Mouse (Mus musculus) E14TG2a.4 (cell line): ENCODE data around the gene Idnk.

Experiments
- H3K27me3 ChIP-seq: 2 replicates; pipeline ENCODE4 v1.6.1; 2014; ENCODE audit warnings: low read length, control low read depth; ENCODE audit not compliant: insufficient read depth
- H3K36me3 ChIP-seq: 2 replicates; pipeline ENCODE4 v1.6.1; 2014; ENCODE audit warnings: low read length, control low read depth; ENCODE audit not compliant: insufficient read depth
- H3K4me1 ChIP-seq: replicated peaks from 2 replicates; pipeline ENCODE4 v1.6.1; 2014; ENCODE audit warnings: low read depth, low read length, control low read depth
- H3K4me3 ChIP-seq: replicated peaks from 2 replicates; pipeline ENCODE4 v1.5.1; 2014; ENCODE audit warnings: mild to moderate bottlenecking, low read length
- H3K9me3 ChIP-seq: 2 replicates; pipeline ENCODE4 v1.6.1; 2014; ENCODE audit warnings: low read length, control low read depth
- CTCF ChIP-seq: conservative IDR thresholded peaks from 2 replicates; pipeline ENCODE4 v1.5.1; 2014; ENCODE audit warnings: low read length
- NANOG ChIP-seq: IDR thresholded peaks from 2 replicates; pipeline ENCODE4 v1.6.1; 2014; ENCODE audit warnings: borderline replicate concordance, low read length, mixed read lengths
- POU5F1 ChIP-seq: IDR thresholded peaks from 2 replicates; pipeline ENCODE4 v1.6.1; 2014; ENCODE audit warnings: low read length, borderline replicate concordance

The Idnk gene

DNA sequence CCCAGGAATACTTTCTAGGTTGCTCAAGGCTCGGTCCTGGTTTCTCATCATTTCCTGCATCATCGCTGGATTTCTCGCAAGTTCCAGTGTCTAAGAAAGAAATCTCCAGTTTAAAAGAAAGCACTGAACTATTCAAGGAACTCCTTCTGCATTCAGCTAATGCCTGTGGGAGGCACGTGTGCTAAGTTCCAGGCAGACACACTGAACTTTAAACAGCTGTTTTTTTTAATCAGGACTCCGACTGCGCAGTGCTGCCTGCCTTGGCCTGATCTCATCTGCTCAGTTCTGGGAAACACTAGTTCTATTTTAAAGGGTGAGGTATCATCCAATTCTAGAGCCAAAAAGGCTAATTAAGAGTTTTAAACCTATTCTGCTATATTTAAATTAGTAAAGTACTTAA, 34.7 kb downstream of the Idnk start:
- TF ChIP-seq CTCF (no peak), NANOG (no peak), POU5F1 (no peak)
- peaks cover 19% of the 10 kb centered on the region for H3K4me1 ChIP-seq
- peaks cover 88% of the 10 kb centered on the region for H3K36me3 ChIP-seq
- no peak overlapping the region for H3K4me3 ChIP-seq
- no peaks in the 10 kb centered on the region for H3K27me3 ChIP-seq
- H3K9me3 ChIP-seq, result no peaks in the 10 kb centered on the region

DNA sequence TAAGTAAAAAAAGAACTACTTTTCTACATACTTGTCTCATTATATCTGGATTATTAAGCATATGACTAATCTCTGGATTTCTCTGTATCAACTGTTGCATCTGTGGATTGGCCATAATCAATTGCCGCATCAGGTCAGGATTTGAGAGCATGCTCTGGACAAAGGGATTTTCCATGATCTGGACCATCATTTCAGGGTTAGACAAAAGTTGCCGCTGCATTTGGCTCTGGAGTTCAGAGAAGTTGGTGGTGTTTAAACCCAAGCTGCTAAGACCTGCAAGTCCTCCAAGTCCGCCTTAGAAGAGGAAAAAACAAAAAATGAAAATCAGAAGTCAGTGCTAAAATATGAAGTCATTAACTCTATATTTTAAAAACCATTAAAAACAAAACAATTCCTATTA, 35.8 kb downstream of the Idnk start:
- Histone ChIP-seq H3K4me1 (peaks cover 11% of the 10 kb centered on the region), H3K4me3 (no peak overlapping the region), H3K36me3 (peaks cover 88% of the 10 kb centered on the region), H3K27me3 (no peaks in the 10 kb centered on the region), H3K9me3 (no peaks in the 10 kb centered on the region)
- no peak for TF ChIP-seq NANOG
- no peak for TF ChIP-seq POU5F1
- TF ChIP-seq CTCF, result no peak

DNA sequence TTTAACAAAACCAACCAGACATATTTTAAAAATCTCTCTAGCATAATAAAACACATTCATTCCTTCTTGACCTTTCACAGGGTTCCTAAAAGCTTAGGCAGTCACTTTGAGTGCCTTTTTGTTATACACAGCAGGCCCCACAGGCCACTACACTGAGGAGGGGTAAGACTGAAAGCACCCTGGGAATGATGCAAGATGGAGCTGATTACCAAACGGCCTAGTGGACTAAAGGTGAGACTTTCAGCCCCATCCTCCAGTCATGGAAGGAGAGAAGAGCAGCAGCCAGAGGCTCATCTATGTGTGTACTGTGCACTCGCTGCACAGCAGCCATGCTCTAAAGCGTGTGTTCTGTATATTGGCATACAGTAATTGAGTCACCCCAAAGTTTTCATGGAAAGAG, 37.5 kb downstream of the Idnk start:
- Histone ChIP-seq H3K36me3 (peaks cover 74% of the 10 kb centered on the region), H3K4me3 (no peak overlapping the region), H3K4me1 (peaks cover 14% of the 10 kb centered on the region), H3K9me3 (no peaks in the 10 kb centered on the region), H3K27me3 (no peaks in the 10 kb centered on the region)
- TF ChIP-seq POU5F1 (no peak), CTCF (no peak), NANOG (no peak)

DNA sequence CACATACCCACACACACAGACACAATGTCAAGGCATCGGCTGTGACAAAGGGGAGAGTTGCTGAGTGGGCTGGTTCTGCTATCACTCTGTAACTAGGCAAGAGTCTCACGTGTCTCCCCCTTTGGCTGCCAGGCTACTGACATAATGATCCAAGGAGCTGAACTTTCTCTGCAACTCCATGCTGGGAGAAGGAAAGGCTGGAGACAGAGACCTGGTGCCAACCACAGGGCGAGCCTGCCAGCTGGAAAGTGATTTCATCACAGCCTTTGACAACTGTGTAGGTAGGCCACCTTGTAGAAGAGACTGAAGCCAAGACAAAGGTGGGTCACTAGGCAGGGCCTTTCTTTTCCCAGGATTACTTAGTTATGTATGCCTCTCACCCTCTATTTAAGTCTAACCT, 39.8 kb downstream of the Idnk start:
- no peak for TF ChIP-seq POU5F1
- TF ChIP-seq NANOG, result no peak
- no peak for TF ChIP-seq CTCF
- Histone ChIP-seq H3K4me3 (no peak overlapping the region), H3K36me3 (peaks cover 52% of the 10 kb centered on the region), H3K27me3 (no peaks in the 10 kb centered on the region), H3K4me1 (peaks cover 18% of the 10 kb centered on the region), H3K9me3 (no peaks in the 10 kb centered on the region)

DNA sequence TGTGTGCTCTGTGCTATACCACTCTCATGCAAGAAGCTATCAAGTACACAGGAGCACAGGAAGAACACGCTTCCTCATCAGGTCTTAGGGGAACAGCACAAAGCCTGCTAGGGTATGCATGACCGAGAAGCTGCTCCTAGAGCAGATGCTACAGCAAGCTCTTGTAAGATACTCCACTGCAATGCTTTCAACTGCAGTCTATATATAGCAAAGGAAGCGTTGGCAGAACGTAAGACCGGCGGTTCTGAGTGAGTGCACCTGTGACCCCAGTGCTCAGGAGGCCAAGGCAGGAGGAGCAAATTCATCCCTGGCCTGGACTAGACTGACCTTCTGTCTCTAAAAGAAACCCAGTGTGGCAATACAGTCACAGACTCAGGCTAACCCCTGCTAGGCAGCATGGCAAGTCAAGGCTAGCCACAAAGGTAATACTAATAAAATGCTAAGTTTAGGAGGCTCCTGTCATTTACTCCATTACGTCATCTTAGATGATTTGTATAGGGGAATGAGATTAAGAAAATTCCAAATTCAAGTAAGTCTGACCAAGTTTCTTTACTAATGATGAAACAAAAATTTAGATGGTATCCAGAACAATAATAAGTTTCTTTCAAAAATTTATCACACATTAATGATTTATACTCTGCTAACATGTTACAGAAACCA, 40.7 kb downstream of the Idnk start:
- TF ChIP-seq NANOG (no peak), POU5F1 (no peak), CTCF (no peak)
- Histone ChIP-seq H3K9me3 (no peaks in the 10 kb centered on the region), H3K4me3 (no peak overlapping the region), H3K4me1 (peaks cover 18% of the 10 kb centered on the region), H3K36me3 (peaks cover 44% of the 10 kb centered on the region), H3K27me3 (no peaks in the 10 kb centered on the region)

DNA sequence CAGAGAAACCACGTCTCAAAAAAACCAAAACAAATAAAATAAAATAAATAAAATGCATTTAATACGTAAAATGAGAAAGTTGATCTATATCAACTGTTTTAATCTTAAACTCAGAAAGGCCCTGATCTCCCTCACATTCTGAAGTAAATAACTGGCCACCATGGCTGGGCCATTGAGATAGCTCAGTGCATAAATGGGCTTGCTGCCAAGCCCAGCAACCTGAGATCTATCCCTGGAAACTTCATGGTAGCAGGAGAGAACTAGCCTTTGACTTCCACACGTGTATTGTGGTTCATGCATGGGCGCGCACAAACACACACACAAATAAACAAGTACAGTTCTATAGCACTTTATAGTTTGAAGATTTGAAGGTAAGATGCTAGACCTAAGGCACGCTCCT, 43.9 kb downstream of the Idnk start:
- TF ChIP-seq NANOG, result no peak
- no peak for TF ChIP-seq POU5F1
- TF ChIP-seq CTCF, result no peak
- Histone ChIP-seq H3K4me3 (no peak overlapping the region), H3K36me3 (peaks cover 26% of the 10 kb centered on the region), H3K4me1 (peaks cover 12% of the 10 kb centered on the region; the same call in 1 of the 2 replicates), H3K27me3 (no peaks in the 10 kb centered on the region), H3K9me3 (no peaks in the 10 kb centered on the region)

DNA sequence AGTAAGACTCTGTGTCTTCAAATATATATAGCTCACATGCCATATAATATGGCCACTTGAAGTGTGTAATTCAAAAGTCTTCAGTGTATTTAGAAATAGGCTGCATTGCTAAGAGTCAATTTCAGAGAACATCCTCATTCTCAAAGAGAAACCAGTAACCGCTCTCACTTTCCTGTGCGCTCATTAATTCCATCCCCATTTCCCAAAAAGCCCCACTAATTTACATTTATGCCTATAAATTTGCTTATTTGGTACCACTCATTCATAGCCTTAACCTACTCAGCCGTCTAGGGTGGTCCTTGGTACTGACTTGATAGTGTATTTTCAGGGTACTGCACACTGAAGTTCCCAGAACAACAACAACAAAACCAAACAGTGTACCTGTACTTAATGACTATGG, 44.5 kb downstream of the Idnk start:
- H3K4me3 ChIP-seq, result no peak overlapping the region
- TF ChIP-seq POU5F1 (no peak), NANOG (no peak), CTCF (no peak)

DNA sequence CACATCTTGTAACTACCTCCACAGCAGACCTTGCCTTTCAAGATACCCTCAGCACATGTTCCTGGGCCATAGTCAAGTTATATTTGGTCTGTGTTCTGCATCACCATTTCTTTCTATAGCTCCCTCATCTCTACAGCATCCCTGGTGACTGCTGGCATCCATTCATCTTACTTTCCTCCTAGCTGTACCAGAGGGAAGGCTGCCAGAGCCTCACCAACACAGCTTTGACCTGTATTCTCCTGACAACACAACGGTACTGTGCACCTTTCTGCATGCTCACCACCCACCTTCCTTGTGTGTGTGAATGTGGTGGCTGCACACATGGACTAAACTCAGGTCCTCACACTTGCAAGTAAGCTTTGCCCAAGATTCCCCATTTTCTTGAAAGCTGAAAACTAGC, 45.5 kb downstream of the Idnk start:
- Histone ChIP-seq H3K27me3 (no peaks in the 10 kb centered on the region), H3K9me3 (no peaks in the 10 kb centered on the region), H3K36me3 (peaks cover 17% of the 10 kb centered on the region), H3K4me1 (peaks cover 20% of the 10 kb centered on the region), H3K4me3 (no peak overlapping the region)
- no peak for TF ChIP-seq CTCF

More for the DNA sequence above, 44.5 kb downstream of the Idnk start:
- Histone ChIP-seq H3K36me3 (peaks cover 26% of the 10 kb centered on the region), H3K27me3 (no peaks in the 10 kb centered on the region), H3K4me1 (peaks cover 15% of the 10 kb centered on the region), H3K9me3 (no peaks in the 10 kb centered on the region)

DNA sequence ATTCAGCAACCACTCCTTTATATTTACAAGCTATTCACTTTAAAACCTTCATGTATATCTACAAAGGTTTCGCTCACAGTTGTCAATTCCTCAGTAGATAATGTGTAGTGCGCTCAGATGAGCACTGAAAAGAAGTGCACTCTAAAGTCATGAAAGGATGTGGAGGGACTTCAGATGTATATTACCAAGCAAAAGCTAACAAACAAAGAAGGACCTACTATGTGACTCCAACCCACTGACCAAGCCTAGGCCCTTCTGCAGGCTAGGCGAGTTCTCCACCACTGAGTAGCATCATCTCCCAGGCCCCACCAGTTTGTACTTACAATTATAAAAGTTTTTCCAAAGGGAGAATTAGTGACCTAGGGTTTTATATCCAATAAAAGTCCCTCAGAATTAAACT, 46.8 kb downstream of the Idnk start:
- H3K9me3 ChIP-seq, result no peaks in the 10 kb centered on the region
- TF ChIP-seq NANOG, result no peak
- no peak for TF ChIP-seq POU5F1
- no peak for TF ChIP-seq CTCF
- no peak overlapping the region for H3K4me3 ChIP-seq
- H3K36me3 ChIP-seq, result peaks cover 13% of the 10 kb centered on the region
- peaks cover 24% of the 10 kb centered on the region for H3K4me1 ChIP-seq
- no peaks in the 10 kb centered on the region for H3K27me3 ChIP-seq

DNA sequence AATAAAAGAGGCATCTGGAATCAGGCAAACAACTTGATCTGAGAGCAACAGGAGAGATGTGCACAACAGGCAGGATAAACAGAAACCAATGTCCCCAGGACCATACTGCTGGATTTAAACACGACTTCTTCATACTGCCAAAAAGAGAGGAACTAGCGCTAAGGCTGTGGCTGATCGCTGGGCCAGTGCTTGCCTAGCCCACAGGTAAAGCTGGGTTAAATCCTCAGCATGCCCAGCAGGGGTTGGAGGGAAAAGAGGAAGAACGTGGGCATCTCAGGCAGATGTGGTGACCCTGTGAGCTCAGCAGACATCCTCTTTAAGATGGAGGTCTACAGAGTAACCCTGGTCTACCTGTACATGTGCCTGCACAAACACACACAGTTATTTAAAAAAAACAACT, 47.5 kb downstream of the Idnk start:
- Histone ChIP-seq H3K4me1 (peaks cover 26% of the 10 kb centered on the region), H3K4me3 (no peak overlapping the region), H3K27me3 (no peaks in the 10 kb centered on the region), H3K9me3 (no peaks in the 10 kb centered on the region), H3K36me3 (peaks cover 13% of the 10 kb centered on the region)
- TF ChIP-seq CTCF (no peak), POU5F1 (no peak), NANOG (no peak)
